Mouse (Mus musculus) lung, adult 18-20 months (tissue): ENCODE measurements around the gene Serinc5.

ENCODE experiments used
- DNase-seq, 2 experiments: peaks; one replicate each; pipeline ENCODE4 v3.0.0; 2022; ENCODE audit warnings: mixed read lengths in 2 of 2

The Serinc5 gene

DNA sequence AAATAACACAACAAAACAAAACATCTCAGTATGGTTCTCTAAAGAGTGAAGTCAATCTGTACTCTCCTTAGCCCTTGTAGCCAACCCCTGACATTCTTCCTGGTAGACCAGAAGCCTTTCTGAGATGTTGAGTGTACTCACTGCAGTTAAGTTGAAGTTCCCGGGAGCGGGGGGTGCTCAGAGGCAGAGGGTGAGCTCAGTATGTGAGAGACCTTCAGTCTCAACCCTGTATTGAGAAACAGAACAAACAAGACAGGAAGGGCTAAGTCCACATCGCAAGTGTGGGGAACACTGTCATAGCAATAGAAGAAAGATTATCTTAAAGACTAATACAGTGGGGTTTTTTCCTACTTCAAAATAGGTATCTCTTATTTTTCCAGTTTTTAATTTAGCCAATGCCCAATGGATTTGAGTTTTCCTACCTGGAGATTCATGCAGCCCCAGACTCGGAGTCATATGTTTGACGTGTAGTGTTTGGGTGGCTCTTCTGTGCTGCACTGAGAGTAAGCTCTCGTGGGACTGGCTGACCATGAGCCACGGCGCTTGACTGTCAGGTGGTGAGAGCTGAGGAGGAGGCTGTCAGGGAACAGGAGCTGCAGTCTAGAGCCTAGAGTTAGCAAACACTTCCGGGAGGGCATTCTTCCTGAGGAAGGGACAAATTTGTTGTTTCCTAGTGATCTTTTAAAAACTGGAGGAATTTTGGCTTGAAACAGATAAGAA is 95.6 kb downstream of the Serinc5 start:
- no peak for DNase-seq

DNA sequence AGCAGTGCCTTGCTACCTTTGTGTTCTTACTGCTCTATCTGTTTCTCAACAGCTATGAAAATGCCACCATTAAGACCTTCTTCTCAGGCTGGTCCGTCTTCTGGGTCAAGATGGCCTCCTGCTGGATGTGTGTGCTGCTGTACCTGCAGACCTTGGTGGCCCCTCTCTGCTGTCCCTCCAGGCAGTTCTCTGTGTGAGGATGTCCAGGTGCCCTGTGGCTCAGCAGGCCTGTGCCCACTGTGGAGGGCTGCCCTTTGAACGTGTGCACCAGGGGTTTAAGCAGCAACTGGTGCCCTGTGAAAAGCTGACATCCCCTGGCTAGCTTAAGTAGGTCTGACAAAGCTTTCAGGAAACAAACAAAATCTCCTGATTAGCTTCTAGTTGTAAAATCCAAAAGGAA is 97.0 kb downstream of the Serinc5 start:
- DNase-seq = no peak

DNA sequence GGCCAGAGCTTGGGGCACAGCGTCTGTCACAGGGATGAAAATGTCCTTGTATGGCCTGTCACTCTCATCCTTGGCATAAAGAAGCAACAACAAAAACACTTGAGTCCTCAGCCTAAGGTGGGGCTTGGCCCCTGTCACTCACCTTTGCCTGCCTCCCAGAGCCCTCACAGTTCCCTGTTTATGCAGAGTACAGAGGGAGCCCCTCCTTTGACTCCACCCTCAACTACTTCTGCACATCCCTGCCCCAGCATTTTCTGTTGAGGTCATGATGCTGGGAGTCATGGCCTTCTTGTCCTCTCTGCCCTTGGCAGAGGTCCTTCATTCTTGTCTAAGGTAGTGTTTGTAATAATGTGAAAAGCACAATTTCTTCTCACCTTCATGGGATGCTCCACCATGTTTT is 97.6 kb downstream of the Serinc5 start:
- DNase-seq = no peak

DNA sequence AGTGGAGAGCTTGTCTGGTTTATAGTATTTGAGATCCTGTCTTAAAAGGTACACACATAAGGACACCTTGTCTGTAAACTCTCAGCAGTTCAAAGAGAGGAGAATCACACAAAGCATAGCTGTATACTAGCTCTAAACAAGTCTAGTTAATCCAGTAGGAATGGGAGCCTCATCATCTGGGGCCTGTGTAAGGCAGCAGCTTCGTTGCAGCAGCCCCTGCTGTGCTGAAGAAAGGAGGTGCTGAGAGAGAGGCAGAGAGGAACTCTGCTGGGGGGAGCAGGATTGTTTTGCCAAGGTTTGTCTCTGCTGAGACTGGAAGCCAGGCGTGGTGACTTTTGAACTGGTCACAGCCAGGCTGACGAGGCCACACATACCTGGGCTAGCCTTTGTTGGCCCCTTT is 98.6 kb downstream of the Serinc5 start:
- no peak for DNase-seq

DNA sequence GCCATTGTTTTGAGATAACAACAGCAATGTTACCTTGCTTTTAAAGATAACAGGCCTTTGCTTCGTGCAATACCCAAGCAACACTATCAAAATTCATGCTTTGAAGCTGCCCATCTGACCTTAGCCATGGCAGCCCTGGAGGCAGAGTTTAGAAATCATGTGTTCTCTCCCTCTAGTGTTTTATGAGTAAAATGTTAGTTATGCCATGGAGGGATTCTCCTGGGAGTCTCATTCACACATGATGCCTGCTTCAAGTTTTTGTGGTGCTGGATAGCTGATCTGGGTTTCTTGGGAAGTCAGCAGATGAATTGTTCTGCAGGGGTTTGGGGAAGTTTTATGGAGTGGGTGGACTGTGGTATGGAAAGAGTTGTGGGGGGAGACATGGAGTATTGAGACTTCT is 99.5 kb downstream of the Serinc5 start:
- no peak for DNase-seq

DNA sequence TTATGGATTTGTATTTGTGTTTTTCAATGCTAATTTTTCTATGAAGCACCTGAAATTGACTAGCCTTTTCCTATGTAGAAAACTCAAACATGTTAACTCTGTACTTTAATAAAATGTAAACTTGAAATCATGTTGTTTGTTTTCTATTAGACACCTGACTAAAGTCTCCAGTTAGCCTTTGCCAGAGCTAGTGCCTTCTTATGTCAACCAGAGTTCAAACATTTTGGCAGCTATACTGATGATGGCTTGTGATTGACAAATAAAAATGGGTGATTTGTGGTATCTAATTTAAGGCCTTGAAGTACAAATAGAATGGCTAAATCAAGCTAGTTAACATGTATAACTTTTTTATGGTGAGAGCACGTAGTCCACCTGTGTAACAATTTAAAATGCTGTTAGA is 100.9 kb downstream of the Serinc5 start:
- no peak for DNase-seq

DNA sequence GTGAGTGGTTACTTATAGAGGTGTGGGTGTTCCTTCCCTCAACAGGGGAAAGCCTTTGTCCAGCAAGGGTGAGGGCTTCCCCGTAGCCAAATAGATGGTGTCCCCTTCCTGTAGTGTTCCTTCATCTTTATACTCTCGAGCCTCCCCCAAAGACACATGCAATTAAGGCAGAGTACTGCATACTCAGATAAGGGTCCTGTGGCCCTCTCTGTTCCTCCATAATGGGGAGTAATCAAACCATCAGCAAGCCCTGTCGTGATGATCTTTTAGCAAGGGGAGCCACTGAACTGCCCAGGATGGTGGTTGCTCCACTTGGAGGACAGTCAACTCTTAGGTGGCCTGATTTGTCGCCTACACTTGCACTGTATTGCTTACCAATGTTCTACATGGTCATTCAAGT is 101.7 kb downstream of the Serinc5 start:
- no peak for DNase-seq

DNA sequence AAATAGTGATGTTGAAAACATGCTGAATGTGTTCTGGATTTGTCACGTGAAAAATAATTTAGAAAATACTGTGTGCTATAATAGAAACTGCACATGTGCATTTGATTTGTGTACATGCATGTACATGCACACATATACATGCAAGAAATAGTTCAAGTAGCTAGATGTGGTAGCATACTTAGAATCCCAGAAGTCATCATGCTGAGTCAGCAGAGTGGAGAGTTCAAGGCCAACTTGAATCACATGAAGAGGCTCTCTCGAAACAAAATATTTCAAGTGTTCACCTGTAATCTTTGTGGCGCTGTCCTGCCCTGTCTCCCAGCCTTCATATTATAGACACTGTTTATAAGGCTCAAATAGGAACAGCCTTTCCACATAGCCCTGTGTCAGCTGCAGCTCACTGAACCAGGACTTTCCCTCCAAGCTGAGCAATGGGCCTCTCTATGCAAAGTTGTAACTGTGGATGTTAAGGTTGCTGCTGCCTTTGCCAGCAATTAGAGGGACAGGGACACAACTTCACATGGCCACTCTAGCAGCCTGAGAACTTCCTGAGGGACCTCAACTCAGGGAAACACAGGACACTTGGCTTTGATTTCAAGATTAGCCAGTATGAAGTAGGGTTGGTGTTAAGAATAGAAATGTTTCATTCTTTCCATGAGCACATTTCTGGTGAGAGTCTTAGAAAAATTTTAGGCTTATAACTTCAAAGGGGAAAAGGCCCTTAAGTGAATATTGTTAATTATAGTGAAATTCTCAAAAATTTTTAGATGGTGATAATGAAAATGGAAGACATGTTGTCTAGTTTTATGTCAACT is 107.2 kb downstream of the Serinc5 start:
- no peak for DNase-seq

DNA sequence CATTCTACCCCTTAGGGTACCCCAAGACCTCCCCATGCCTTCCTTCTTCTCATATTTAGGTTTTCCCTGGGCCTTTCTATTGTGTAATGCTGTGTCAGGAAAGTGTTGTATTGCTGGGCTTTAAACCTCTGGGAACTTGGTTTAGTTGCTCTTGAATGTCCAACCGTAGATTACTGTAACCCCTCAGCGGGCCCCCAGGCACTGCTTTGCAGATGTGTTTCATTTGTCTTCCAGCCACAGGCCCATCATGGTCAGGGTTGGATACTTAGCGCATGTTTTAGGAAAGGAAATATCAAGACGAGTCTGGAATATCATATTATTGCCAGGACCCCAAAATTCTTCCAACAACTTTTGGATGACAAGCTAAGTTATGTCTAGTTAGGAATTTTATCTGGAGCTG is 110.1 kb downstream of the Serinc5 start:
- no peak for DNase-seq

DNA sequence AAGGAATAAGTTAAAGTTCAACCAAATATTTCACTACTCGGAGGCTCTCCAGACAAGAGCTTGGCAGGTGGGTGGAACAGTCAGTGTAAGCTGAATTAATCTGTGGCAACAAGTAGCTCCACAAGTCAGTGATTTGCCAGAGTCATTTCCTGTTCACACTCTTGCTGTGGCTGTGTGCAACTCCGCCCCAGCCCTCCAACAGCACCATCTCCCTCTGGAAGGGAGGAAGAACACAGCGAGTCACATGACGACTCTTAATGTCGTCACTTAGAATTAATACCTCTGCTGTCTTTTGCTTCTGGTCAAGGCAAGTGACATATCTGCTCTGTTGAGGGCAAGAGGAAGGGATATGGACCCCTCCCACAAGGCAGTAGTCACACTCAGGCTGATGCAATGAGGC is 111.5 kb downstream of the Serinc5 start:
- no peak for DNase-seq

DNA sequence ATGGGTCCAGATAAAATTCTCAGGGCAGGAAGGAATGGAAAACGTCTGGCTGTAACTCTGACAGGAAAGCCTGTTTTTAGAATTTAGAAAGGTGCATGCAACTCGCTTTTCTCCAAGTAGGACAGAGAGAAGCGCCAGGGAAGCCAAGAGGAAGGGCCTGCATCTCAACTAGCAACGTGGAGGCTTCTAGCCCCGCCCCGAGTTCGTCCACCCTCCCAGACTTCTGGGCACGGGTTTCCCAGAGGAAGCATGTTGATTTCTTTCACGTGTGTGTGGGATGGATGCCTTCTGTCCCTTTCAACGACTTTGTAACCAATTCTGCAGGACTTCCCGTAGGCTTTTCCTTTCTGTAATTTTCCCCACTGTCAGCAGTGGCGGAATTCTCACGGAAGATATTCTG is 118.9 kb downstream of the Serinc5 start:
- DNase-seq = peak in 1 of 2 experiments; percentile 28

DNA sequence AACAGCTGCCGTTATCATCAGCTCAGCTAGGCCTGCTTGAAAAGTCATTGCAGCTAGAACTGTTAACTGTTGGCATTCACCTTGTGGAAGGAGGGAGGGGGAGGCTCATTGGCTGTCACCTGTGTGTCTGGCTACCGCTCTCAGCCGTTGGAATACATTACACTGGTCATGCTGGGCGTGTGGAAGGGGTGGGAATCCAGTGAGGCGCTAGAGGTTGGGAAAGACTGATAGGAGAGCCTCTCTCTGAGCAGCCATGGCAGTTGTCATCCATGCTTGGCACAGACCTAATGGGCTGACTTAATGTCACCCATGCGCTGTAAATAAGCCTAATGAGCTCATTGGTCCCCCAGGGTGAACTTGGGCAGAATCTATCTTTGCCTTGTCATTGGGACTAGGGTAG is 120.9 kb downstream of the Serinc5 start:
- DNase-seq = no peak

DNA sequence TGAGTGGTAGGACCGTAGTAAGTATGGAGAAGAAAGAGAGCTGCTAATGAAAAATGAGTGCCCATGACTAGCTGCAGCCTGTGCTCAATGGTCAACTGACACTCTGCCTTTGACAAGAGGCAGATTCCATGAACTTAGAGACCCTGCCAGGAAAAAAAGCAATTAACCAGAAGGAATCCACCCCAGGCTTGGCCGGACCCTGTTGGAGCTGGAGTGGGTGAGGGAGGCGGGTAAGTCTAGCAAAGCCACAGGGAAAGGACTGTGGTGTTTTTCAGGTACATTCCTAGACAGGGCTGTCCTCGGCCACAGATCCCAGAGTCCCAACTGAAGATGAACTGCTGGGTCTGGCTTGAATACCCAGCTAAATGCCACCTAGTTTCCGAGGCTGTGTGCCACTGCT is 121.9 kb downstream of the Serinc5 start:
- DNase-seq = no peak

DNA sequence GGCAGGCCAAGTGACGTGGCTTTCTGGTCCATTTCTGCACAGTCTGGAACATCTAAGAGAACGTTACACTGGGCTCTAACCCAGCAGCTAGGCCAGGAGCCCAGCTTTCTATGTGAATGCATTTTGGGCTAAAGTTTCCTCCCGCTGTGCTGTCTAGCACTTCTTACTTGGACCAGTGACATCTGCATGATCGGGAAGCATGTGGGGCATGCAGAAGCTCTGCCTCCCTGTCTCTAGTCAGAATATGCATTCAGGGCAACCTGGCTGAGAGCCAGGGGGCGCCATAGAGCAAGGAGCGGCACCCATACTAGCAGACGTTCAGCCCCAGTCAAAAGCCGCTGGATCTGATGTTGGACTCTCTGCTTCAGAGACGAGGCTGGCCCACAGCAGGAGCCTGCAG is 122.4 kb downstream of the Serinc5 start:
- peak; percentile 47 to 52 for DNase-seq

DNA sequence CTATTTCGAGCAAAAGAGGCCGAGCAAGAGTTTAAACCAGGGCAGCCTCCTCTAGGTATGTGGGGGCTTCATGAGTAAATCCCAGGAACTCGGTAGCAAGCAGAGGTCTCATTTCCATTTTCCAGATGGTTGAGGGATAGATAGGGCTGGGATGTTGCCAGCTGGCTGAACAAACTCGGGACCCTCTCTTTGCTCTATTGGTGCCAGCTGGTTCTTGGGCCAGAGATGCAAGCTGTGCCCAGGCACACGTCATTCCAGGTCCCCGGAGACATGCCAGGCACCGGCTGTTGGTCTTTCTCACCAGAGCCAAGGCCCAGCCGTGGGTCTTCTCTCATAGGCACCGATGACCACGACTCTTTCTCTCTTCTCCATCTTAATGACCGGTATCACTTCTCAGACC is 122.8 kb downstream of the Serinc5 start:
- DNase-seq = no peak

DNA sequence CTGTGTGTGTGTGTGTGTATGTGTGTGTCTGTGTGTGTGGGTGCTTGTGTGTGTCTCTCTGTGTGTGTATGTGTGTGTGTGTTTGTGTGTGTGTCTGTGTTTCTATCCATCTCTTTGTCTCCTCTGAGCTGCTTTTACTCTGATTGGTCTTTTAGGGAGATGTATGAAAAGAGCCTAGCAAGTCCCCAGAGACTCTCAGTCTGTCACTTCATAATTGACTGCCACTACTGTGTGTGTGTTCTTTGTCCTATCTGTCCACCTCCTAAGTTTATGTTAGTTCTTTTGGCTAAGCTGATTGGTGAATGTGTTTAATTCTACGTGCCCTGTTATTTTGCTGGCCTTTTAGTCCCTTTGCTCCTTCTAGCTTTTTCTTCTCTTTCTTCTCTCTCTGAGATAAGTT is 124.8 kb downstream of the Serinc5 start:
- no peak for DNase-seq

DNA sequence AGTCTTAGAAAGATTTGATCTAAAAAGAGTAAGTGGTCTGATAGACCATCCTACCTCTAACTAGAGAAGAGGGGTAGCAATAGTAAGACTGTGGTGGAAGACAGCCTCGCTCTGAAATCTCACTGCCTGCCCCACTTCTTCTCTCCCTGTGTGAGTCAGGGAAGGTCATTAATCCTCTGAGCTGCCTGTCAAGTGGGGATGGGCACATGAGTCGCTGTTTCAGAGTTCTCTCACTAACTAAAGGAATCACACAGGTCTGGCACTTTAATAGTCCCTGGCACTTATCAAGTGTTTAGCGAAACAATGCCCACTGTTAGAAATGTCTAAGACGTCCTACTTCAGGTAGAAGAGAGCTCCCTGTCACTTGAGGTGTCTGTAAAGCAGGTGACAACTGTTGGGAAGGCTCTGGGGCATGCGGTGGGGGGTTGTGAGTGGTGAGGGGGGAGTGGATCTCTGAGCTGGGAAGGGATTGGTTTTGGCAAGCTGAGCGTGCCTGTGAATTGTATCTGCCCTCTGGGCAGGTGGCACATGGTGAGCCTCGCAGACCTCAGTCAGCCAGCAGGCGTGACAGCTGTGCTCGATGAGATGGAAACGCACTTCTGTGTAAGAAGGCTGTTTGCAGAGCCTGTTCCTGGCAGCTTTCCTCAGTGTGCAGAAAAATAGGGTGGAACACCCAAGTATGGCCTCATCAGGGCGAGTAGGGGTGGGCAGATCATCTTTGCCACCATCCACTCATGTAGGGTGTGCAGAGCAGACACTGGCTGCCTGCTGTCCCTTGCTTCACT is 125.8 kb downstream of the Serinc5 start:
- no peak for DNase-seq

DNA sequence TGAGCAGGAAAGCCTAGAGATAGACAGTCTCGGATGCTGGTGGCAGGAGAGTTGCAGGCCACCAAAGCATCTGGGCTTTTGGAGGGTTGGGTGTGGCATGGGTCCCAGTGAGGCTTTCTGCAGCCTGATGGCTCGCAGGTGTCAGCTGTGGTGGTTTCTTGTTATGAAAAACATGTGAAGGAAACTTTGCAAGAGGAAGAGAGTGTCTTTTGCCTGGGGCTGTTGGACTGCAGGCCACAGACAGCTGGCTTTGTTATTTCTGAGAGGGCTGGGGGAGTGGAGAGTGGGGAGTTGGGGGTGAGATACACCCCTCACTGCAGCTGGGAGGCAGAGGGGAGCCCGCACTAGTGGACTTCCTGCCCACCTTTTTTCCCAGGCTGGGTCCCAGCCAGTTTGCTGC is 127.9 kb downstream of the Serinc5 start:
- DNase-seq = no peak

DNA sequence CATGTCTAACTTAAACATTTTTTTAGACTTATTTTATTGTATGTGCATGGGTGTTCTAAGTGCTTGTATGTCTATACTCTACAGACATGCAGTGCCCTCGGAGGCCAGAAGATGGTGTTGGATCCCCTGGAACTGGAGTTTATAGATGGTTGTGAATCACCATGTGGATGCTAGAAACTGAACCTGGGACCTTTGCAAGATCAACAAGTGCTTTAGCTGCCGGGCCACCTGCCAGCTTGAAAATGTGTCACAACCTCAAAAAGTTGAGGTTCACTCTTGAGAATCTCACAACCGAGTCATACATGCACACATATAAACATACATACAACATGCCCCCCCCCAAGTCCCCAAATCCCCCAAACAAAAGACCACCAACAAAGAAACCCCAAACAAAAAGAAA is 129.0 kb downstream of the Serinc5 start:
- DNase-seq = no peak

DNA sequence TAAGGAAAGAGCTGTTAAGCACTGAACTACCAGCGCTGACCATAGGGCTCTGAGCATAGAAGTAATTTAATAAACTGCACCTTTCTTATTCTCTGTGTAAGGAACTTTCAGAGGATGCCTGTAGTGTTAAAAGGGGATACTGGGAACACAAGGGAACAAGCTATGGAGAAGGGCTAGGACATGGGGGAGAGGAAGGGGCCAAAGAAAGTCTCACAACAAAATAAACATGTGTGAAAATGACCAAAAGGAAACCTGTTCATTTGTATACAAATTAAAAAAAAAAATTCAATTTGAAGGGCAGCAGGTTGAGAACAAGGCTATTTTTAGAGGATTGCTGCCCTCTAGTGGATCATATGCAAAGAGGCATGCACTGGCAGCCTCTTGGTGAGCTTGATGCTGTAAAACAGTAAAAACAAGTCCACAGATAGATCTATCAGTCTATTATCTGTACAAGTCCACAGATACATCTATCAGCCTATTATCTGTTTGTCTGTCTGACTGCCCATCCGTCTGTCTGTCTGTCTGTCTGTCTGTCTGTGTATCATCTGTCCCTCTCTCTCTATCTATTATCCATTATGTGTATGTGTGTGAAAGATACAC is 129.9 kb downstream of the Serinc5 start:
- peak in 1 of 2 experiments; percentile 31 for DNase-seq

DNA sequence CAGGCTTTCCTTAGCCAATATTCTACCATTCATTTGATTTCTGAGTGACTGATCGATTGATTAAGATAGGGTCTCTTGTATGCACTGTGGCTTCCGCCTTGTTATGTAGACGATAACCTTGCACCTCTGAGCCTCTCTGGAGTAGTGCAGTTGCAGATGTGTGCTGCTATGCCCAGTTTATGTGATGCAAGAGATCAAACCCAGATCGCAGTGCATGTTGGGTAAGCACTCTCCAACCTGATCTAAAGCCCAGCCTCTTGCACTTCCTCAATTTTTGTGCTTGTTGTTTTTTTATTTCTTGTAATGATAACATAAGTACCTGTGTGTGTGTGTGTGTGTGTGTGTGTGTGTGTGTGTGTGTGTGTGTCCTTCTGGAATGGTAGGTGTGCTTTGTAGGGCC is 132.0 kb downstream of the Serinc5 start:
- no peak for DNase-seq

DNA sequence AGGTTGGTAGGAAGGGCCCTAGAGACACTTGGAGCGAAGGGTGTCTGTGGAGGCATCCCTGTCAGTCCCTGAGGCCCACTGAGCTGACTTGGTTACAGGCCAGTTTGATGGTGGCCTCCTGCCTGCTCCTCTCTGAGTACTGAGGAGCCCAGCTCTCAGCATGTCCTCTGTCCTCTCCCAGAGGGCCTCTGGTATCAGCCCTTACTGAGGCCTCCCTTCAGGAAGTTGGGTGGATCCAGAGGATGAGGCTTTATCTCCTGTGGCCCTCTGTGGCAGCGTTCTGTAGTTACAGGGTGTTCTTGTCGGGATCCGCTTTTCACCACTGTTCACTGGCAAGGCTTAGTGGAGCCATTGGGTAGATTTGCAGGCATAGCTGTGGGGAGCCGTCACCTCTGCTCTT is 132.4 kb downstream of the Serinc5 start:
- no peak for DNase-seq

DNA sequence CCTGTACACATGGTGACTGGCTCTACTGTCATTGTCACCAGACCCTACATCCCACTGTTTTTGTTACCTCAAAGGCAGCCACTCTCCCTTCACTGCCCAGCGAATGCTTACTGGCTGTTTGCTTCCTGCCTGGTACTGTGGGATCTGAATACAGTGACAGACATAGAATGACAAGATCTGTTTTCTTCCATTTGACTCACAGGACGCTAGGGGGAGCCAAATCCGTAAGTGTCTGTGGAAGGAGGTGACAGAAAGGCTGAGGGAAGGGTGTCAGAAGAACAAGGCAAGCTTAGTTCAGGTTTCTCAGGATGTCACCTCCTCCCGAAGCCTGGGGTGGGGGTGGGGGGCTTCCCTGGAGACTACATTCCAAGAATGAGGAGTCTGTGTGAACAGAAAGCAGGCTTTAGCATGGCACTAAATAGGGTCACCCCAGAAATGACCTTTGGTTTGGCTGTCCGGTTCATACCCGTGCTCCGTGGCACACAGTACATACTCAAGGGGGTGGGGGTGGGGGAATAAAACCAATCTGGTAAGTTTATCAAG is 140.2 kb downstream of the Serinc5 start:
- DNase-seq = peak; percentile 24 to 49
